Mouse (Mus musculus) neural tube, embryonic 11.5 days (tissue): ENCODE data around the gene Sema3a. TPM values are rescaled to one million over a fixed set of nuclear protein-coding genes. Genes with fewer than 3 reads are reported as not detected.
A peak's percentile ranks its signal among the peaks of the same experiment; 100 is the strongest.

Experiments
- ATAC-seq: fragments of 200-750 bp; cut with Nextera tagmentation; 2 replicates; pipeline ENCODE4 v1.8.0; 2017; ENCODE audit warnings: moderate number of reproducible peaks, mild to moderate bottlenecking, moderate TSS enrichment, moderate library complexity; ENCODE audit not compliant: insufficient read depth, low FRiP score, low TSS enrichment
- DNase-seq: peaks from one replicate; pipeline ENCODE4 v3.0.0-alpha.2; 2015; ENCODE audit warnings: low spot score
- H3K27ac ChIP-seq: fragments of 300-500 bp; sonication (generic); 2 replicates; pipeline ENCODE4 v1.5.1; 2014; ENCODE audit warnings: low read depth, mild to moderate bottlenecking, low read length
- H3K27me3 ChIP-seq: fragments of 300-500 bp; sonication (generic); 2 replicates; pipeline ENCODE4 v1.6.1; 2014; ENCODE audit warnings: mild to moderate bottlenecking, low read length, mixed read lengths; ENCODE audit not compliant: control insufficient read depth, insufficient read depth
- H3K36me3 ChIP-seq: fragments of 300-500 bp; sonication (generic); 2 replicates; pipeline ENCODE4 v1.6.1; 2014; ENCODE audit warnings: mild to moderate bottlenecking, low read length, moderate library complexity, mixed read lengths; ENCODE audit not compliant: control insufficient read depth, insufficient read depth
- H3K4me1 ChIP-seq: fragments of 300-500 bp; sonication (generic); 2 replicates; pipeline ENCODE4 v1.6.1; 2014; ENCODE audit warnings: low read length, mixed read lengths; ENCODE audit not compliant: control insufficient read depth, insufficient read depth
- H3K4me2 ChIP-seq: fragments of 300-500 bp; sonication (generic); 2 replicates; pipeline ENCODE4 v1.6.1; 2014; ENCODE audit warnings: low read depth, mild to moderate bottlenecking, moderate library complexity
- H3K4me3 ChIP-seq: fragments of 300-500 bp; sonication (generic); 2 replicates; pipeline ENCODE4 v1.5.1; 2014; ENCODE audit warnings: low read depth, low read length
- H3K9ac ChIP-seq: fragments of 300-500 bp; sonication (generic); 2 replicates; pipeline ENCODE4 v1.6.1; 2014; ENCODE audit warnings: mild to moderate bottlenecking, low read length
- H3K9me3 ChIP-seq: fragments of 300-500 bp; sonication (generic); 2 replicates; pipeline ENCODE4 v1.6.1; 2016; ENCODE audit warnings: low read length; ENCODE audit not compliant: control insufficient read depth
- WGBS: fragments of 180-500 bp; shearing (Covaris S2); extraction: QIAGEN DNeasy Blood & Tissue Kit; methylation state at CpG from one replicate; pipeline ENCODE4 v1.1.7; 2014; 5-methylcytosine and 5-hydroxymethylcytosine counted together
- polyA plus RNA-seq: library from polyadenylated mRNA; unstranded; fragments of >200 nt; fragmentation: Nextera tagmentation; extraction: Ambion mirVana; gene quantifications from 2 replicates; pipeline ENCODE4 v1.2.1, GENCODE M21; 2014

The Sema3a gene
- polyA plus RNA-seq, 1 experiment from 2014 or later: 32.2 TPM

- Histone ChIP-seq H3K27me3 (no peaks in the 10 kb centered on the region), H3K9ac (no peak overlapping the region), H3K36me3 (no peaks in the 10 kb centered on the region), H3K4me1 (peaks cover 3% of the 10 kb centered on the region; the same call in 1 of the 2 replicates), H3K27ac (no peak overlapping the region), H3K4me3 (no peak overlapping the region), H3K9me3 (no peaks in the 10 kb centered on the region), H3K4me2 (no peak overlapping the region)
- WGBS: 12% methylated on average over 7 of the region's 7 CpGs
- ATAC-seq (peak; percentile 78; the same call in 1 of the 2 replicates), DNase-seq (no peak)
Measured at GRCm38 (mm10) chr5:13144733-13145457, 19.7 kb downstream of the Sema3a start.

GRCm38 (mm10) chr5:13149909-13150308, 24.7 kb downstream of the Sema3a start:
- Histone ChIP-seq H3K9me3 (no peaks in the 10 kb centered on the region), H3K27me3 (no peaks in the 10 kb centered on the region), H3K27ac (no peak overlapping the region), H3K4me1 (peaks cover 1% of the 10 kb centered on the region; the same call in 1 of the 2 replicates), H3K36me3 (no peaks in the 10 kb centered on the region), H3K4me2 (no peak overlapping the region), H3K4me3 (no peak overlapping the region), H3K9ac (no peak overlapping the region)
- DNase-seq (no peak), ATAC-seq (no peak)
- 85% methylated on average over 5 of the region's 5 CpGs for WGBS

GRCm38 (mm10) chr5:13151002-13151401, 25.8 kb downstream of the Sema3a start:
- H3K9ac ChIP-seq: no peak overlapping the region
- DNase-seq: no peak
- H3K4me1 ChIP-seq: no peaks in the 10 kb centered on the region
- ATAC-seq: no peak
- no peaks in the 10 kb centered on the region for H3K9me3 ChIP-seq
- WGBS: 57% methylated on average over 2 of the region's 2 CpGs
- no peak overlapping the region for H3K4me2 ChIP-seq
- no peaks in the 10 kb centered on the region for H3K27me3 ChIP-seq
- H3K4me3 ChIP-seq: no peak overlapping the region
- H3K36me3 ChIP-seq: no peaks in the 10 kb centered on the region
- no peak overlapping the region for H3K27ac ChIP-seq

- no peak for DNase-seq
- Histone ChIP-seq H3K27me3 (no peaks in the 10 kb centered on the region), H3K4me2 (no peak overlapping the region), H3K9ac (no peak overlapping the region), H3K27ac (no peak overlapping the region), H3K9me3 (no peaks in the 10 kb centered on the region), H3K4me1 (no peaks in the 10 kb centered on the region), H3K36me3 (no peaks in the 10 kb centered on the region), H3K4me3 (no peak overlapping the region)
- WGBS: 85% methylated on average over 5 of the region's 5 CpGs
- no peak for ATAC-seq
Measured at GRCm38 (mm10) chr5:13157761-13158612, 32.8 kb downstream of the Sema3a start.

GRCm38 (mm10) chr5:13182186-13182585, 57.0 kb downstream of the Sema3a start:
- no peaks in the 10 kb centered on the region for H3K27me3 ChIP-seq
- no peak overlapping the region for H3K27ac ChIP-seq
- 92% methylated on average over 2 of the region's 2 CpGs for WGBS
- H3K4me1 ChIP-seq: no peaks in the 10 kb centered on the region
- H3K4me3 ChIP-seq: no peak overlapping the region
- no peaks in the 10 kb centered on the region for H3K36me3 ChIP-seq
- no peak overlapping the region for H3K4me2 ChIP-seq
- no peak overlapping the region for H3K9ac ChIP-seq
- no peaks in the 10 kb centered on the region for H3K9me3 ChIP-seq
- no peak for ATAC-seq
- no peak for DNase-seq

GRCm38 (mm10) chr5:13197886-13198285, 72.7 kb downstream of the Sema3a start:
- Histone ChIP-seq H3K9me3 (no peaks in the 10 kb centered on the region), H3K4me2 (no peak overlapping the region), H3K9ac (no peak overlapping the region), H3K27me3 (no peaks in the 10 kb centered on the region), H3K4me1 (0 out of 2 replicates have a peak, but pooled peaks cover 3% of the 10 kb centered on the region), H3K4me3 (no peak overlapping the region), H3K27ac (no peak overlapping the region), H3K36me3 (no peaks in the 10 kb centered on the region)
- ATAC-seq: no peak
- no peak for DNase-seq
- 12% methylated on average over 3 of the region's 3 CpGs for WGBS

GRCm38 (mm10) chr5:13199709-13200108, 74.5 kb downstream of the Sema3a start:
- no peak for ATAC-seq
- H3K36me3 ChIP-seq: no peaks in the 10 kb centered on the region
- H3K9me3 ChIP-seq: no peaks in the 10 kb centered on the region
- DNase-seq: no peak
- no peak overlapping the region for H3K4me3 ChIP-seq
- no peak overlapping the region for H3K9ac ChIP-seq
- H3K27me3 ChIP-seq: no peaks in the 10 kb centered on the region
- H3K4me2 ChIP-seq: no peak overlapping the region
- 74% methylated on average over 6 of the region's 6 CpGs for WGBS
- H3K27ac ChIP-seq: no peak overlapping the region
- H3K4me1 ChIP-seq: 0 out of 2 replicates have a peak, but pooled peaks cover 3% of the 10 kb centered on the region

GRCm38 (mm10) chr5:13255353-13255752, 130.1 kb downstream of the Sema3a start:
- no peak for ATAC-seq
- no peak overlapping the region for H3K9ac ChIP-seq
- H3K4me1 ChIP-seq: no peaks in the 10 kb centered on the region
- no peak overlapping the region for H3K27ac ChIP-seq
- no peaks in the 10 kb centered on the region for H3K9me3 ChIP-seq
- WGBS: 78% methylated on average over 3 of the region's 3 CpGs
- no peak for DNase-seq
- no peaks in the 10 kb centered on the region for H3K27me3 ChIP-seq
- H3K4me2 ChIP-seq: no peak overlapping the region
- no peak overlapping the region for H3K4me3 ChIP-seq
- no peaks in the 10 kb centered on the region for H3K36me3 ChIP-seq
